Mouse (Mus musculus): ENCODE data around the gene Gm49673. TPM values are rescaled to one million over a fixed set of nuclear protein-coding genes. Genes with fewer than 3 reads are reported as not detected.

Gm49673 gene
- polyA plus RNA-seq, 1 experiment from 2014 or later, result not detected

Other genes starting within 250 kb of the Gm49673 start
- 0.48 and 0.58 TPM in 2 replicates for gene Tagap, start 221.8 kb downstream of the Gm49673 start, polyA plus RNA-seq (2014; fragmentation: Nextera tagmentation; extraction: Ambion mirVana)
- 59.1 and 63.5 TPM in 2 replicates for gene Rsph3a, start 202.2 kb downstream of the Gm49673 start, polyA plus RNA-seq (2014; fragmentation: Nextera tagmentation; extraction: Ambion mirVana)
- 14.8 and 15.0 TPM in 2 replicates for gene Rnaset2a, start 309 bp upstream of the Gm49673 start, polyA plus RNA-seq (2014; fragmentation: Nextera tagmentation; extraction: Ambion mirVana)
- gene Fgfr1op, start 17.7 kb upstream of the Gm49673 start, polyA plus RNA-seq (2014; fragmentation: Nextera tagmentation; extraction: Ambion mirVana), result 61.3 and 62.3 TPM in 2 replicates
- gene Ccr6, start 88.3 kb upstream of the Gm49673 start, polyA plus RNA-seq (2014; fragmentation: Nextera tagmentation; extraction: Ambion mirVana), result 0.11 TPM in 1 of 2 replicates, not detected in the other
- 100 and 102 TPM in 2 replicates for gene Mpc1, start 135.1 kb upstream of the Gm49673 start, polyA plus RNA-seq (2014; fragmentation: Nextera tagmentation; extraction: Ambion mirVana)
- 67.8 and 68.2 TPM in 2 replicates for gene Sft2d1, start 163.3 kb upstream of the Gm49673 start, polyA plus RNA-seq (2014; fragmentation: Nextera tagmentation; extraction: Ambion mirVana)
- gene Prr18, start 189.7 kb upstream of the Gm49673 start, polyA plus RNA-seq (2014; fragmentation: Nextera tagmentation; extraction: Ambion mirVana), result 0.90 and 1.3 TPM in 2 replicates
- gene T2, start 208.2 kb upstream of the Gm49673 start, polyA plus RNA-seq (2014; fragmentation: Nextera tagmentation; extraction: Ambion mirVana), result 0.18 and 0.30 TPM in 2 replicates